Mouse (Mus musculus): Measurements from ENCODE around the gene Rnf41. TPM values are rescaled to one million over a fixed set of nuclear protein-coding genes. Genes with fewer than 3 reads are reported as not detected.

The Rnf41 gene
- total and polyA plus RNA-seq, 3 experiments: 27.4 to 28.1 TPM; not detected in 1

- H3K27me3 ChIP-seq (ENCODE audit: control insufficient read depth in 1 of 2, insufficient read depth in 2 of 2, low read length in 2 of 2): no peaks in the 10 kb centered on the region
- no peak overlapping the region for H3K27ac ChIP-seq (ENCODE audit: control insufficient read depth, low read depth, low read length)
- H3K9ac ChIP-seq (ENCODE audit: control insufficient read depth, low read depth, low read length, poor library complexity, severe bottlenecking): no peak overlapping the region
- H3K4me3 ChIP-seq (ENCODE audit: control insufficient read depth in 1 of 2, insufficient read depth in 1 of 2, low read depth in 2 of 2, low read length in 2 of 2): no peak overlapping the region
- H3K4me1 ChIP-seq (ENCODE audit: control insufficient read depth in 1 of 2, insufficient read depth in 2 of 2, low read length in 2 of 2): no peaks in the 10 kb centered on the region
- no peak for TF ChIP-seq ETS1 (IDR thresholded peaks at IDR 0.05; ENCODE audit: low read depth, low read length)
- TF ChIP-seq MAFK (IDR thresholded peaks at IDR 0.05; ENCODE audit: borderline replicate concordance, low read depth, low read length): no peak
- TF ChIP-seq E2F4 (IDR thresholded peaks at IDR 0.05; ENCODE audit: borderline replicate concordance, low read depth, low read length): no peak
- TF ChIP-seq TBP (IDR thresholded peaks at IDR 0.05; ENCODE audit: low read depth, low read length): no peak
- no peak for TF ChIP-seq EP300 (IDR thresholded peaks at IDR 0.05; ENCODE audit: low read depth in 1 of 2, low read length in 2 of 2)
- no peak for TF ChIP-seq ZKSCAN1 (IDR thresholded peaks at IDR 0.05; ENCODE audit: low read depth, low read length)
- TF ChIP-seq MYC (IDR thresholded peaks at IDR 0.05; ENCODE audit: low read depth, low read length): no peak
- no peak for TF ChIP-seq MYB (IDR thresholded peaks at IDR 0.05; ENCODE audit: low read depth, low read length)
- TF ChIP-seq GATA1 (IDR thresholded peaks at IDR 0.05; ENCODE audit: low read depth, low read length): no peak
- TF ChIP-seq POLR2AphosphoS2 (IDR thresholded peaks at IDR 0.05; ENCODE audit: low read length): no peak
- no peak for TF ChIP-seq MEF2A (IDR thresholded peaks at IDR 0.05; ENCODE audit: extremely low read depth, insufficient replicate concordance, low read depth, low read length, poor library complexity, severe bottlenecking)
- TF ChIP-seq ZMIZ1 (IDR thresholded peaks at IDR 0.05; ENCODE audit: low read depth, low read length): no peak
- TF ChIP-seq MAZ (IDR thresholded peaks at IDR 0.05; ENCODE audit: low read depth, low read length): no peak
- no peak for TF ChIP-seq ZNF384 (IDR thresholded peaks at IDR 0.05; ENCODE audit: low read depth, low read length)
- no peak for TF ChIP-seq CTCF (IDR thresholded peaks at IDR 0.05 in 2 of 3, conservative IDR thresholded peaks at IDR 0.05 in 1 of 3; ENCODE audit: control insufficient read depth in 1 of 3, insufficient read depth in 1 of 3, low read depth in 2 of 3, low read length in 3 of 3, poor library complexity in 1 of 3, severe bottlenecking in 1 of 3)
- no peak for TF ChIP-seq MXI1 (IDR thresholded peaks at IDR 0.05; ENCODE audit: low read depth, low read length)
- no peak for TF ChIP-seq SIN3A (IDR thresholded peaks at IDR 0.05; ENCODE audit: low read length)
- no peak for TF ChIP-seq USF2 (IDR thresholded peaks at IDR 0.05; ENCODE audit: borderline replicate concordance in 1 of 2, insufficient read depth in 1 of 2, low read depth in 1 of 2, low read length in 2 of 2)
- H3K9me3 ChIP-seq (replicated peaks; ENCODE audit: insufficient read depth, low read length): no peaks in the 10 kb centered on the region
- no peak for DNase-seq (ENCODE audit: low read depth, low spot score)
- no peaks in the 10 kb centered on the region for H3K79me2 ChIP-seq (ENCODE audit: control insufficient read depth, insufficient read depth, low read length, poor library complexity)
- H3K36me3 ChIP-seq (ENCODE audit: control insufficient read depth in 1 of 2, insufficient read depth in 2 of 2, low read length in 2 of 2): no peaks in the 10 kb centered on the region; a peak in 1 of 4 replicates
Measured at GRCm38 (mm10) chr10:128474366-128474765, 62.9 kb downstream of the Rnf41 start.

- TF ChIP-seq TAL1 (IDR thresholded peaks at IDR 0.05; ENCODE audit: low read length): no peak
- TF ChIP-seq EP300 (IDR thresholded peaks at IDR 0.05; ENCODE audit: low read depth in 1 of 2, low read length in 2 of 2): no peak
- no peak for TF ChIP-seq RAD21 (IDR thresholded peaks at IDR 0.05; ENCODE audit: low read depth, low read length)
- no peak for TF ChIP-seq TCF12 (IDR thresholded peaks at IDR 0.05; ENCODE audit: low read depth, low read length)
- TF ChIP-seq ZNF384 (IDR thresholded peaks at IDR 0.05; ENCODE audit: low read depth, low read length): no peak
- TF ChIP-seq MXI1 (IDR thresholded peaks at IDR 0.05; ENCODE audit: low read depth, low read length): no peak
- TF ChIP-seq KAT2A (conservative IDR thresholded peaks at IDR 0.05; ENCODE audit: low read depth, low read length): no peak
- no peak for TF ChIP-seq USF2 (IDR thresholded peaks at IDR 0.05; ENCODE audit: borderline replicate concordance in 1 of 2, insufficient read depth in 1 of 2, low read depth in 1 of 2, low read length in 2 of 2)
- TF ChIP-seq CTCF (IDR thresholded peaks at IDR 0.05 in 2 of 3, conservative IDR thresholded peaks at IDR 0.05 in 1 of 3; ENCODE audit: control insufficient read depth in 1 of 3, insufficient read depth in 1 of 3, low read depth in 2 of 3, low read length in 3 of 3, poor library complexity in 1 of 3, severe bottlenecking in 1 of 3): no peak
- TF ChIP-seq ZKSCAN1 (IDR thresholded peaks at IDR 0.05; ENCODE audit: low read depth, low read length): no peak
- DNase-seq (ENCODE audit: low read depth, low spot score): no peak
- Histone ChIP-seq H3K27ac (ENCODE audit: control insufficient read depth, low read depth, low read length) (no peak overlapping the region), H3K9ac (ENCODE audit: control insufficient read depth, low read depth, low read length, poor library complexity, severe bottlenecking) (no peak overlapping the region), H3K27me3 (ENCODE audit: control insufficient read depth in 1 of 2, insufficient read depth in 2 of 2, low read length in 2 of 2) (no peaks in the 10 kb centered on the region), H3K79me2 (ENCODE audit: control insufficient read depth, insufficient read depth, low read length, poor library complexity) (peaks cover 2% of the 10 kb centered on the region; the same call in 1 of the 2 replicates), H3K4me1 (ENCODE audit: control insufficient read depth in 1 of 2, insufficient read depth in 2 of 2, low read length in 2 of 2) (no peaks in the 10 kb centered on the region), H3K36me3 (ENCODE audit: control insufficient read depth in 1 of 2, insufficient read depth in 2 of 2, low read length in 2 of 2) (peaks cover 2 to 21% of the 10 kb centered on the region in 2 experiments), H3K4me3 (ENCODE audit: control insufficient read depth in 1 of 2, insufficient read depth in 1 of 2, low read depth in 2 of 2, low read length in 2 of 2) (no peak overlapping the region), H3K9me3 (replicated peaks; ENCODE audit: insufficient read depth, low read length) (no peaks in the 10 kb centered on the region)
Measured at GRCm38 (mm10) chr10:128486370-128486769, 74.9 kb downstream of the Rnf41 start.

Measured in MEL (cell line).